Mouse (Mus musculus) small intestine, adult 2 months (tissue): ENCODE measurements around the gene Pfn1.

ENCODE experiments used
- CTCF ChIP-seq: fragments of 200-500 bp; IDR thresholded peaks from 2 replicates; pipeline ENCODE4 v1.5.1; 2012; ENCODE audit warnings: low read depth, mild to moderate bottlenecking, control low read depth, inconsistent platforms, low read length, moderate library complexity, mixed read lengths; ENCODE audit not compliant: insufficient replicate concordance, insufficient read length; ENCODE audit errors: extremely low read depth
- POLR2A ChIP-seq: fragments of 200-500 bp; IDR thresholded peaks from 2 replicates; pipeline ENCODE4 v1.6.1; 2012; ENCODE audit warnings: low read depth, mild to moderate bottlenecking, control low read depth, inconsistent platforms, low read length, moderate library complexity

DNA sequence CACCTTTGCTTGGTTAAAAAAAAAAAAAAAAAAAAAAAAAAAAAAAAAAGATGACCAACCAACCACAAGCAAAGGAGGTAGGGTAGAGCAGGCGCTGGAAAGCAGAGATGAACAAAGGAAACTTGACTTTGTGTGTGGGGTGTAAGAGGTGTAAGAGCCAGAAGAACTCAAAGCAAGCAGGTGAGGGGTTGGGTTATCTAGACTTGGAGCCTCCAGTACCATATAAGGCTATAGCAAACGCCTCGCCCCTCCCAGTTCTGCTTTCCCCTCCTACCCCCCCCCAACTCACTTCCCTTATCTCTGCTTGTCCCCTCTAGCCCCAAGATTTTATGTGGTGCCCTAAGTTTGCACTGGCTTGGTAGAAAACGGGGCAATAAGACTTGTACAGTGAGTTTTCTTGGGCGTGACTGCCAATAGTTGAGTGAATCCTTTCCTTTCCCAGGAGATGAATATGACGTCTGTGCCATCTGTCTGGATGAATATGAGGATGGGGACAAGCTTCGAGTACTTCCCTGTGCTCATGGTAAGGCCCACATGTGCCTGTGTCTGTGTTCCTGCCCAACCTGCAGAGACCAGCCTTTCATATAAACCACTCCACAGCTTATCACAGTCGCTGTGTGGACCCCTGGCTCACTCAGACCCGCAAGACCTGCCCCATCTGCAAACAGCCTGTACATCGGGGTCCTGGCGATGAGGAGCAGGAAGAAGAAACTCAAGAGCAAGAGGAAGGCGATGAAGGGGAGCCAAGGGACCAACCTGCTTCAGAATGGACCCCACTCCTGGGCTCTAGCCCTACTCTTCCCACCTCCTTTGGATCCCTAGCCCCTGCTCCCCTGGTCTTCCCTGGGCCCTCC lies 3.9 kb downstream of the Pfn1 start:
- TF ChIP-seq POLR2A (no peak), CTCF (no peak)
